Mouse (Mus musculus) bone marrow macrophage, adult 2 months (primary cell): ENCODE measurements around the gene Fdx1l.

Source experiments
- CTCF ChIP-seq: IDR thresholded peaks from 2 replicates; pipeline ENCODE4 v1.5.1; 2012; ENCODE audit warnings: low read depth, mild to moderate bottlenecking, low read length, moderate library complexity
- POLR2A ChIP-seq: IDR thresholded peaks from 2 replicates; pipeline ENCODE4 v1.6.1; 2012; ENCODE audit warnings: mild to moderate bottlenecking, low read depth, low read length, borderline replicate concordance

GRCm38 (mm10) chr9:21114190-21114589 is 40.8 kb upstream of the Fdx1l start:
- TF ChIP-seq CTCF (no peak), POLR2A (no peak)
